Mouse (Mus musculus) lung, postnatal 0 days (tissue): ENCODE measurements around the gene Cd164.

Experiments
- CTCF ChIP-seq: IDR thresholded peaks from 2 replicates; pipeline ENCODE4 v1.5.1; 2016; ENCODE audit warnings: antibody characterized with exemption, mild to moderate bottlenecking
- EP300 ChIP-seq: IDR thresholded peaks from 2 replicates; pipeline ENCODE4 v1.6.1; 2016; ENCODE audit warnings: antibody characterized with exemption, mild to moderate bottlenecking, control low read depth

DNA sequence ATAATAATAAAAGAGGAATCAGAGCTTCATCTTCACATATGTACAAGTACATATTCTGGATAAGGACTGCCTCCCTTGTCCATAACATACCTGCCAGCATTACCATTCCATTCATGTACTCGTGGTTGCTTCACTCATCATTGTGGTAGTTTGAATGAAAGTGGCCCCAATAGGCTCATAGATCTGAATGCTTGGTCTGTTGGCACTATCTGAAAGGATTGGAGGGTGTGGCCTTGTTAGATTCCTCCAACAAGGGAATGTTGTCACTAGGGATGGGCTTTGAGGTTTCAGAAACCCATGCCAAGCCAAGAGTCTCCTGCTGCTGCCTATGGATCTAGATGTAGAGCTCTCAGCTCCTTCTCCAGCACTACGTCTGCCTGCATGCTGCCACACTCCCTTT lies 16.8 kb downstream of the Cd164 start:
- no peak for TF ChIP-seq CTCF
- no peak for TF ChIP-seq EP300
